Mouse (Mus musculus): ENCODE measurements around the gene Ets1.

- TF ChIP-seq POLR2AphosphoS5 (IDR thresholded peaks at IDR 0.05; ENCODE audit: insufficient replicate concordance, low read depth, low read length): no peak
- TF ChIP-seq GATA1 (IDR thresholded peaks at IDR 0.05; ENCODE audit: borderline replicate concordance, low read length): no peak
- TF ChIP-seq TAL1 (conservative IDR thresholded peaks at IDR 0.05; ENCODE audit: low read depth, low read length): no peak
These were observed 10.7 kb downstream of the Ets1 start for GRCm38 (mm10) chr9:32646539-32647258.

Data from G1E (cell line).